Mouse (Mus musculus): ENCODE measurements around the gene 5430427O19Rik. TPM values are rescaled to one million over a fixed set of nuclear protein-coding genes. Genes with fewer than 3 reads are reported as not detected.

Gene 5430427O19Rik
- 0.05 and 0.06 TPM in 2 replicates for polyA plus RNA-seq (2015; fragmentation: Nextera tagmentation; extraction: Ambion mirVana)

DNA sequence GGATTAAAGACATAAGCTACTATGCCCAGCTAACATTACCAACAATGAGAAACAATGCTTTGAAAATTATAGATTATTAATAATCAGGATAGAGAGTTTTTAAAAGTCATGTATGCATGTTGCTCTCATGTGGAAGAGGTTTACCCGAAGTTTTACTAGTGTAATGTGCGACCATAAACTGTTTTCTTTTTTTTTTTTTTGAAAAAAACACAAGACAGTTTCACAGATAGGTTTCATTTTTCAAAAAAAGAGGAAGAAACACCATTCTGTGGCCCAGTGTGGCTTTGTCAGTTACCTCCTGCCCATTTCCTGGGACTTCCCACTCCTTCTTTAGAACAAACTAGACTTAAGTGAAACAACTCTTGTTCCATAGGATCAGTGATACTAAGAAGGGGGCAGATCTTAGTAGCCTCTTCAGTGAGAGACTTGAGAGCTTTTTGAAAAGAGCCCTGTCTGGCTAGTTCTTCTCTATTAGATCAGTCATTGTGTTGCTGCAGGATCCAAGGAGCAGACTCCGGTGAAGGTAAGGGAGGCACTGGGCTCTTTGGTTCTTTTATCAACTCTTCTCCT is at the start of gene 5430427O19Rik:
Gene 5430427O19Rik, plus strand, starts transcription at position 441 of the 570 bp plus-strand sequence.
- Histone ChIP-seq H3K27ac (no peak within 1 kb of the TSS), H3K27me3 (no peaks in the 10 kb centered on the region), H3K4me1 (replicated peaks) (no peaks in the 10 kb centered on the region), H3K4me2 (replicated peaks) (no peak within 1 kb of the TSS), H3K9ac (replicated peaks) (no peak within 1 kb of the TSS), H3K9me3 (no peaks in the 10 kb centered on the region), H3K4me3 (replicated peaks) (no peak within 1 kb of the TSS), H3K36me3 (no peaks in the 10 kb centered on the region)
- ATAC-seq = no peak
- 85% methylated on average over 3 of the region's 3 CpGs for WGBS

DNA sequence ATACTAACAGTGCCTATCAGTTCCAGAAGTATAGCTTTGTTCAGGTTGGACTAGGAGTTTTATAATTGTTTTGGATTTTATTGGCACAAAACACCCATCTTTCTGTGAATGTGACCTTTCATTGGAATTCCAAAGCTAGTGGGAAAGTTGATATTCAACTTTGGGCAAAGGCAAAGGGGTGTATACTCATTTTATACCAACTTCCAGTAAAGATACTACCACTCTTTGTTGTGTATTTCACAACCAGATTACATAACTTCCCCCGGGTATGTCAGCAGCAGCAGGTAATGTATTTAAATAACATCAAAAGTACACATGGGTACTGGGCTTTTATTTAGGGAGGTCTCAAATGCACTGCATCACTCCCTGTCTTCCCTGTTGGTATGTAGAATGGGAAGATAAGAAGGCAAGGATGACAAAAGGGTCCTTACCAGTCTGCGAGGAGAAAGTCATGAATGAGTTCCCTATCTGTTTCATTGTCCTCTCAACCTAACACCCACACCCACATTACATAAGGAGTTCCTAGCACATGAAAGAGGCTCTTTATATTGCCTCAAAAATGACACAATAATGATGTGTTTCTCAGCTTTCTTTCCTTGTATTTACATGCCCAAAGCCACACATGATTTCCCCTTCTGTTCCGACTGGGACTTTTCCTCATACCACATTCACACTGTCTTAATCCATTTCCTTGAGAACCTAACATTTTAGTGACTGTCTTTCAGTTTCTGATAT is 42.3 kb upstream of the 5430427O19Rik start:
- H3K4me1 ChIP-seq (replicated peaks) = no peaks in the 10 kb centered on the region
- H3K27ac ChIP-seq = no peak overlapping the region
- H3K9me3 ChIP-seq = no peaks in the 10 kb centered on the region
- H3K4me3 ChIP-seq (replicated peaks) = no peak overlapping the region
- H3K9ac ChIP-seq (replicated peaks) = no peak overlapping the region
- 85% methylated on average over 3 of the region's 3 CpGs for WGBS
- H3K36me3 ChIP-seq = no peaks in the 10 kb centered on the region
- ATAC-seq = no peak
- no peak overlapping the region for H3K4me2 ChIP-seq (replicated peaks)
- H3K27me3 ChIP-seq = no peaks in the 10 kb centered on the region

DNA sequence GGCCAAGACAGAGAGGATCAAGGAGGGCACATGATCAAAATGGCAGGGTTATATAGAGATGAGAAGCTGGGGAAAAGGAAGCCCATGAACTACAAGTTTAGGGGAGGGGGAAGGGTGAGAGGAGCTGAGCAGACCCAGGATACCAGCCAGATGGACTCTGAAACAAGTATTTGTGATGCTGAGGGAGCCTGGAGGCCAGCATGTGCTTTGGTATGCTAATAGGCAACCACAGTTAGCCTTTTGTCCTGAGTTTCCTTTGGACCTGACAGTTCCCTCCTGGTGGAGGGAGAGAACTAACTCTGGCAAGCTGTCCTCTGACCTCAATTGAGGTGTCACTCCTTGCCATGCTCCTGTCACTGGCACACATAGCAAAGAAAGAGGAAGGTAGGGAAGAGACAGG is 41.2 kb upstream of the 5430427O19Rik start:
- no peak overlapping the region for H3K9ac ChIP-seq (replicated peaks)
- H3K9me3 ChIP-seq = no peaks in the 10 kb centered on the region
- H3K27me3 ChIP-seq = no peaks in the 10 kb centered on the region
- no peaks in the 10 kb centered on the region for H3K36me3 ChIP-seq
- H3K4me1 ChIP-seq (replicated peaks) = no peaks in the 10 kb centered on the region
- no peak overlapping the region for H3K4me3 ChIP-seq (replicated peaks)
- no peak for ATAC-seq
- H3K27ac ChIP-seq = no peak overlapping the region
- H3K4me2 ChIP-seq (replicated peaks) = no peak overlapping the region

DNA sequence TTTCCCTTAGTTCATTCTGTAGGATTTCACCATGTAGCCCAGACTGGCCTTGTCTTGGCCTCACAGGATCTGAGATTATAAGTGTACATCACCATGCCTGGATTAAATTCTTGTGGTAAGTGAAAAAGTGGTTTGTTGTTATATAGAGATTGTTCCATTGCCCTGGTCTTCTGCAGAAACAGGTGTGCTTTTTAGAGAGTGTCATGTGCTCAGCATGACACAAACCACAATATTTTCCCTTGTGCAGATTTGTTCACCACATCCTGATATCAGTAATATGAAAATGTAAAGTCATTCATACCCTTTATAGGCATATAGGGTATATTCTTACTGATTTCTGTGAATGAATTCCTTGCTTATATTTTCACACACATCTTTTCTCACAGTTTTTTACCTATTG is 31.0 kb upstream of the 5430427O19Rik start:
- no peak for ATAC-seq
- H3K4me2 ChIP-seq (replicated peaks) = no peak overlapping the region
- no peaks in the 10 kb centered on the region for H3K4me1 ChIP-seq (replicated peaks)
- no peaks in the 10 kb centered on the region for H3K27me3 ChIP-seq
- no peak overlapping the region for H3K9ac ChIP-seq (replicated peaks)
- no peaks in the 10 kb centered on the region for H3K9me3 ChIP-seq
- no peak overlapping the region for H3K27ac ChIP-seq
- no peaks in the 10 kb centered on the region for H3K36me3 ChIP-seq
- no peak overlapping the region for H3K4me3 ChIP-seq (replicated peaks)

DNA sequence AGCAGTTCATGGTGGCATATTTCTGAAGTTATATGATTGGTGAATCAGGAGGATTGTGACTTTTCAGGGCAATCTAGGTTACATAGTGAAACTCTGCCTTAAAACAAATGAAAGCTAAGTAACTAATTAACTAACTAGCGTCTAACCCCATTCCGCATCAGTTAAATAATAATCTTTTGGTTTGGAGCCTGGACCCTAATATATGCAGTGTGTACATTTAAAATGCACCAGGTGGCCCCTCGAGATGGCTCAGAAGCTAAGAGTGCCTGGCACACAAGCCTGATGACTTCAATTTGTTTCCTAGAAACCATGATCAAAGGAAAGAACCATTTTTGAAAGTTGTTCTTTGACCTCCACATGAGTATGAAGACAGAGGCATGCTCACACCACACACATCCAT is 14.2 kb upstream of the 5430427O19Rik start:
- H3K4me2 ChIP-seq (replicated peaks) = no peak overlapping the region
- no peak for ATAC-seq
- H3K27ac ChIP-seq = no peak overlapping the region
- H3K4me1 ChIP-seq (replicated peaks) = no peaks in the 10 kb centered on the region
- no peak overlapping the region for H3K9ac ChIP-seq (replicated peaks)
- H3K36me3 ChIP-seq = no peaks in the 10 kb centered on the region
- 75% methylated on average over 3 of the region's 3 CpGs for WGBS
- H3K27me3 ChIP-seq = no peaks in the 10 kb centered on the region
- H3K4me3 ChIP-seq (replicated peaks) = no peak overlapping the region
- no peaks in the 10 kb centered on the region for H3K9me3 ChIP-seq

DNA sequence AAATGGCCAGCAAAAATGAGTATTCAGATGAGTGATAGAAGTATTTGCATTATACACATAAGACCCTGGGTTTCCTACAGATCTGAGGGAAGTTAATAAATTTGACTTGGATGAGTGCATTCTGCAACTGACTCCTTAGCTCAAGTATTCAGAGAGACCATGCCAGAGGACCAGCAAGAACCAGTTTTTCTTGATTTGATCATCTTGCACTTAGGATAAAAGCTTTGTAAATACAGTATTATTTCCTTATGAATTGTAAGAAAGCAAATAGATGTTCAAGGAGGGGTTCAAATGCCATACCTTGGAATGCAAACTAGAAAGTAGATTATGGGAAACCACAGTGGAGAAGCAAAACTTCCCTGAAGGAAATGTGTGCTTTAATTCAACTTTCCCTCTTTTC is 13.0 kb upstream of the 5430427O19Rik start:
- Histone ChIP-seq H3K9me3 (no peaks in the 10 kb centered on the region), H3K27me3 (no peaks in the 10 kb centered on the region), H3K4me3 (replicated peaks) (no peak overlapping the region), H3K36me3 (no peaks in the 10 kb centered on the region), H3K4me1 (replicated peaks) (no peaks in the 10 kb centered on the region), H3K9ac (replicated peaks) (no peak overlapping the region), H3K27ac (no peak overlapping the region), H3K4me2 (replicated peaks) (no peak overlapping the region)
- no peak for ATAC-seq

DNA sequence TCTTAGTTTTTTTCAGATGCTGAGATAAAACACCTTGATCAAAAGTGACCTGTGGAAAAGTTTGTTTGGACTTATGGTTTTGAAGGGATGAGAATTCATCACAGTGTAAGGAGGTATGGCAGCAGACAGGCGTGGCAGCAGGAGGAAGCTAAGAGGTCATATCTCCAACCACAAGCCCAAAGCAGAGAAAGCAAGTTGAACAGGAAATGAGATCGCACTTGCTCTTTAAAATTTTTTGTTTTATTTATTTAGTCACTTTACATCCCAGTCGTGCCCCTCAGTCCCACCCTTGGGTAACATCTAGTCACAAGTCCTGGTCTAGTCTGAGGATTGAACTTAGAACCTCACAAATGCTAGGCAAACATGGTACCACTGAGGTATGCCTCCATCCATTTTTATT is 2.1 kb upstream of the 5430427O19Rik start:
- ATAC-seq = no peak
- 76% methylated on average over 3 of the region's 3 CpGs for WGBS
- H3K27ac ChIP-seq = no peak overlapping the region

DNA sequence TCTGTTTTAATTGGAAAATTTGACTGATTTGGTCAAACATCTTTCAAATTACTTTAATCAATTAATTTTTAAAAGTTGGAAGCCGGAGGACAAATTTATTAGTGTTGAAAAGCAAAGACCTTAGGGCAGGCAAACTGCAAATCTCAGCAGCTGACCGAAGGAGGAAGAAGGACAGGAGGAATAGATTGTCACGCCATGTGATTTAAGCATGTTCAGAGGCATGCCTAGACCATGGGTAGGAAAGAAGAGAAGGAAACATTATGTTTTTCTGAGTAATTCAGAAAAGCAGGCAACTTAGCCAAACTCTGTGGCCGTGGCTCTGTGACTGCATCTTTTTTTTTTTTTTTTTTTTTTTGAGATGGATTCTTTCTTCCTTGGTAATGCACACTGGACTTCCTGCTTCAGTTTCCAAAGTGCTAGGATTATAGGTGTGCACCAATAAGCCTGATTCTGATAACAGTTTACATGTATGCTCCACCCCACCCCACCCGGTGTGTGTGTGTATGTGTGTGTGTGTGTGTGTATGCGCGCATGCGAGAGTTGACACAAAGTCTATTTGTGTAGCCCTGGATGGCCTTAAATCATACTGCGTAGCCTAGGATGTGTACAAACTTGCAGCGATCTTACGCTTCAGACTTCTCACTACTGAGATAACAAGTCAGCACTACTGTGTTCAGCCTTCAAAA is 1.4 kb downstream of the 5430427O19Rik start:
- Histone ChIP-seq H3K4me3 (replicated peaks) (no peak overlapping the region), H3K27me3 (no peaks in the 10 kb centered on the region), H3K36me3 (no peaks in the 10 kb centered on the region), H3K9me3 (no peaks in the 10 kb centered on the region), H3K4me1 (replicated peaks) (no peaks in the 10 kb centered on the region), H3K4me2 (replicated peaks) (no peak overlapping the region), H3K9ac (replicated peaks) (no peak overlapping the region), H3K27ac (no peak overlapping the region)
- no peak for ATAC-seq
- WGBS = 94% methylated on average over 11 of the region's 11 CpGs

More for the DNA sequence above, 2.1 kb upstream of the 5430427O19Rik start:
- Histone ChIP-seq H3K4me3 (replicated peaks) (no peak overlapping the region), H3K4me1 (replicated peaks) (no peaks in the 10 kb centered on the region), H3K9me3 (no peaks in the 10 kb centered on the region), H3K36me3 (no peaks in the 10 kb centered on the region), H3K27me3 (no peaks in the 10 kb centered on the region), H3K9ac (replicated peaks) (no peak overlapping the region), H3K4me2 (replicated peaks) (no peak overlapping the region)

DNA sequence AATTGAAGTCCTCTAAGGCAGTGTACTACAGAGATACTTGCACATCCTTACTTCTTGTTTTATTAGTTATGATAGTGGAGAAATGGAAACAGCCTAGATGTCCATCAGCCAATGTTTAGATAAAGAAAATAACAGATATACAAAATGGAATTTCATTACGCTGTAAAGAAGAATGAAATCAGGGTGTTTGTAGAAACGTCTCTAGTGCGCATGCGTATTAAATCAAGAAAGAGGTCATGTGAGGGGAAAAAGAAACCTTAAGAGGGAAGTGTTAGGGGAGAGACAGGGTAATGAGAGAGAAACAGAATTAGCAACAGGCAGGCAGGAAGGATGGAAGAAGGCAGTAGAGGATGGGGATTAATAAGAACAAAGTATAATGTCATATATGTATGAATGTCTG is 4.2 kb downstream of the 5430427O19Rik start:
- 93% methylated on average over 4 of the region's 4 CpGs for WGBS
- no peak overlapping the region for H3K9ac ChIP-seq (replicated peaks)
- no peak overlapping the region for H3K27ac ChIP-seq
- no peak overlapping the region for H3K4me3 ChIP-seq (replicated peaks)
- H3K36me3 ChIP-seq = no peaks in the 10 kb centered on the region
- H3K9me3 ChIP-seq = no peaks in the 10 kb centered on the region
- H3K4me2 ChIP-seq (replicated peaks) = no peak overlapping the region
- no peak for ATAC-seq
- no peaks in the 10 kb centered on the region for H3K27me3 ChIP-seq
- H3K4me1 ChIP-seq (replicated peaks) = no peaks in the 10 kb centered on the region

DNA sequence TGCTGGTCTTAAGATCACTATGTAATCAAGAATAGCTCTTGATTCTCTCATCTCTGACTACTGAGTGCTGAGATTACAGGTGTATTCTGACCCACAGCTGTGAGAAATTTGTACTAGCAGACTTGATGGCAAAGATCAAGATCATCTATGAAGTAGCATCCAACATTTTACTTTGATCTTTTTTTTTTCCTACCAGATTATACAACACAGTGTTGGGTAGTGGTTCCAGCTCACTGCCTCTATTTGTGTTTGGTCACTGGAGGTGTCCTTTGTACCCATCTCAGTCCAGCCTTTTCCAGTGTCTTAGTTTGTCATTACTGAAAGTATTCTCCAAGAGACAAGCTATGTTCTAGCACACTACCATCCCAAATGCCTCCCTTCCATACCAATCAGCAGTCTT is 5.8 kb downstream of the 5430427O19Rik start:
- H3K27ac ChIP-seq = no peak overlapping the region
- no peak for ATAC-seq
- no peak overlapping the region for H3K9ac ChIP-seq (replicated peaks)
- H3K4me3 ChIP-seq (replicated peaks) = no peak overlapping the region
- no peaks in the 10 kb centered on the region for H3K36me3 ChIP-seq
- no peak overlapping the region for H3K4me2 ChIP-seq (replicated peaks)
- H3K4me1 ChIP-seq (replicated peaks) = no peaks in the 10 kb centered on the region
- H3K27me3 ChIP-seq = no peaks in the 10 kb centered on the region
- H3K9me3 ChIP-seq = no peaks in the 10 kb centered on the region

DNA sequence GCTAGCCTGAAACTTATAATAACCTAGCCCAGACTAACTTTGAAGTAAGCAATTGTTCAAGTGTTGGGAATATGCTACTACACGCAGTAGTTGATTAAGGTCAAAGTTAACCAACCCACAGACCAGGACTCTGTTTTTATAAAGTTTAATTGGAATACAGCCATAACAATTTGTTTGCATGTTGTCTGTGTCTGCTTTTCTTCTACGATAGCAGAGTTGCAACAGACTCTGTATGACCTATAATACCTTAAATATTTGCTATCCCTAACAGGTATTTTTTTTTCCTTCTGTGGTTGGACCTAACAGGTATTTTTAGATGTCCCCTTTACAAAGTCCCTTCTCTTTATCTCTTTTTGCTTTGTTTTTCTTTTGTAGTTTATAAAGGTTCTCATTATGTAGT is 7.6 kb downstream of the 5430427O19Rik start:
- 80% methylated on average over 2 of the region's 2 CpGs for WGBS
- H3K4me1 ChIP-seq (replicated peaks) = no peaks in the 10 kb centered on the region

DNA sequence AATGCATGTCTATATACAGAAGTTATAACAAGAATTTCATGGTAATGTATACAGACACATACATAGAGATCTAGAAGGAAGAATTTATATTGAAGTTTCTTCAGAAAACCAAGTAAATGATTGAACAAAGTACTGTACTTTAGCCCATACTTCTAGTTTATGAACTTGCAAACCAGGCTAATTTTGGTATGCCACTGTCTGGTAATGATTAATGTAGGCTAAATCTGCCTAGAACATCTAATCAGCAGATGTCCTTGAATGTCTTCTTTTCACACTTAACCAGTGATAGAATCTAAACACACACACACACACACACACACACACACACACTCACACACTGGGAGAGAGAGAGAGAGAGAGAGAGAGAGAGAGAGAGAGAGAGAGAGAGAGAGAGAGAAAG is 8.1 kb downstream of the 5430427O19Rik start:
- Histone ChIP-seq H3K36me3 (no peaks in the 10 kb centered on the region), H3K27ac (no peak overlapping the region), H3K4me3 (replicated peaks) (no peak overlapping the region), H3K9me3 (no peaks in the 10 kb centered on the region), H3K4me2 (replicated peaks) (no peak overlapping the region), H3K27me3 (no peaks in the 10 kb centered on the region), H3K4me1 (replicated peaks) (no peaks in the 10 kb centered on the region), H3K9ac (replicated peaks) (no peak overlapping the region)
- ATAC-seq = no peak

More for the DNA sequence above, 7.6 kb downstream of the 5430427O19Rik start:
- Histone ChIP-seq H3K9me3 (no peaks in the 10 kb centered on the region), H3K4me2 (replicated peaks) (no peak overlapping the region), H3K36me3 (no peaks in the 10 kb centered on the region), H3K27me3 (no peaks in the 10 kb centered on the region), H3K4me3 (replicated peaks) (no peak overlapping the region), H3K27ac (no peak overlapping the region), H3K9ac (replicated peaks) (no peak overlapping the region)
- ATAC-seq = no peak
